Mouse (Mus musculus) thymus, adult 2 months (tissue): ENCODE measurements around the gene Gm37240.

Experiments
- CTCF ChIP-seq: fragments of 200-500 bp; IDR thresholded peaks from 2 replicates; pipeline ENCODE4 v1.5.1; 2012; ENCODE audit warnings: mild to moderate bottlenecking, control low read depth, low read length, moderate library complexity, borderline replicate concordance; ENCODE audit not compliant: control insufficient read depth, poor library complexity, insufficient read depth; ENCODE audit errors: extremely low read depth
- POLR2A ChIP-seq: fragments of 200-500 bp; IDR thresholded peaks from 2 replicates; pipeline ENCODE4 v1.6.1; 2012; ENCODE audit warnings: mild to moderate bottlenecking, low read length, control low read depth, moderate library complexity; ENCODE audit not compliant: control insufficient read depth, poor library complexity, insufficient read depth; ENCODE audit errors: extremely low read depth

- no peak for TF ChIP-seq POLR2A
- TF ChIP-seq CTCF = no peak
These were observed 1012.0 kb downstream of the Gm37240 start for GRCm38 (mm10) chr3:84875306-84875705.
